Mouse (Mus musculus): ENCODE data around the gene Shisa5.

Shisa5 gene

DNA sequence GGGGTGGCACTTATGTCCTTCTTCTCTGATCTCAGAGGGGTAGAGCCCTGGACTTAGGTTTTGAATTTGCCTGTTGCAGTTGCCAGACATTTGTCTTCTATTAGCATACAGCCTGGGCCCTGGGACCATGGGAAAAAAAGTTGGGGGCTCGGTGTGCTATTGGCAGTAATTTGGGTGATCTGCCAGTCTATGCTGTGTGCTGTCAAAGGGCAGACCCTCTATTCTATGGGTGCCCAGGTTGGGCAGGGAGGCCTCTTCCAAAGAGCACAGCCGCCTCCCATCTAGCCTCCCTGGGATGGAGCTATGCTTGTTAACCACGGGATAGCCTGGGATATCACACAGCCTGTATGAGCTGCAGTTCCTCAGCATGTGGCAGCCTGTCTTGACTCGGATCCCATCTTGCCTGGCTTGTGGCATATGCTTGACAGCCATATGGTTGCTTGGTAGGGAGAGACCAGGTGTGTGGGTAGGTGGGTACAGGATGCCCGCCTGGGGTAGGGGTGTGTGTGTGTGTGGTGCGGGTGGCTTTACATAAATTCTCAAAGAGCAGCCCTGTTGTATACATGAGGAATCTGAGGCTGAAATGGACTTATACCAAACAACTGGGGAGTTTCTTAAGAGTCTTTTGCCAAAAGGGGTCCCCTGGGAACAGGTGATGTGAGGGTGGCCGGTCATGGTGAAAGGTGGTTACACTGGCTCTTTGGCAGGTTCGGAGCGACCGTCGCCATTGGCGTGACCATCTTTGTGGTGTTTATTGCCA is 17.1 kb downstream of the Shisa5 start:
- no peak for DNase-seq

DNA sequence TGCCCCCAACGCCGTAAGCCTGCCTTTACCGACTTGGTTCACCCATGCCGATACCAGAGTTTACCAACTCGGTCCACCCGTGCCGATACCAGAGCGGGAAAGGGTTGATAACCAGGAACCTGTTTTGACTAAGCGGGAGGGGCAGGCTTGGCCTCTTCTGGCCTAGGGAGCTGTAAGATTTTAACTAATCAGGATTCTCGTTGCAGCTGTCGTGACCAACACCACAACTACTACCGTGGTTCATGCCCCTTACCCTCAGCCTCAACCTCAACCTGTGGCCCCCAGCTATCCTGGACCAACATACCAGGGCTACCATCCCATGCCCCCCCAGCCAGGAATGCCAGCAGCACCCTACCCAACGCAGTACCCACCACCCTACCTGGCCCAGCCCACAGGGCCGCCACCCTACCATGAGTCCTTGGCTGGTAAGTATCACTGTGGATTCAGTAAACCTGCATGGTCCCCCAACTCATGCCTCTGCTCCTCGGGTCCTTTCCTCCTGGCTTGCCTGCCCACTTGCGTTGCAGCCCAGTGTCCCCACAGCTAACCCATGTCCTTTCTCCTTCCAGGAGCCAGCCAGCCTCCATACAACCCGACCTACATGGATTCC is 17.8 kb downstream of the Shisa5 start:
- DNase-seq, result no peak

DNA sequence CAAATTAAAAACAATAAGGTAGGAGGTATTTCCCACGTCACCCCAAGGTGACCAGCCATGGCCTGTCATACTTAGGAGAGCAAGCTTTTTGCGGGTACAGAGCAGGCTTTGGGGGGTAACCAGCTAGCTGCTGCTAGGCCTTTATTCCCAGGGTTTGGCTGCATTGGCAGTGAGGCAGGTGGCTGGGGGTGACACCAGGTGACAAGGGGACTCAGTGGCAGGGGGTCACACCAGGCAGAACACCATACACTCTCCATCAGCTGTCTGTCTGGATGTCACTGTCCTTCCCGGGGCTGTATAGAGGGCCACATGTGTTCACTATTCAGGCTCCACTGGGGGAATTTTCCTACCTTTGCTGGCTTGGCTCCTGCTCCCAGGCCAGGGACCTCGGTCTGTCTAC is 18.6 kb downstream of the Shisa5 start:
- DNase-seq, result no peak

DNA sequence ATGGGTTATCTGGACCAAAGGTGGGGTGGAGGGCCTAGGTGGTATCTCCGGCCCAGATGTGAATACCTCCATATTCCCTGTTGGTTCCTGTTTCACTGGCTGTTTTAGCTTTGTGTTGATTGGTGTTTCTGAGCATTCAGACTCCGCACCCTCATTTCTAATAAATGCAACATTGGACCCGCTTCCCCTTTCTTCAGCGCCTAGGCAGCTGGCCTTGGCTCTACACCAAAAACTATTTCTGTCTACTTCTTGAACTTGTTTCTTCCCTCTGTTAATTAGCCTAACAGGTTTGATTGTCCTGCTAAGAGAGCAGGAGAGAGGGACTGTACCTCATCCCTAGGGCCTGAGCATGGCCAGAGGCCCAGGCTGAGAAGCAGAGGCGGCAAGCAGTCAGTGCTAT is 19.2 kb downstream of the Shisa5 start:
- DNase-seq, result no peak

DNA sequence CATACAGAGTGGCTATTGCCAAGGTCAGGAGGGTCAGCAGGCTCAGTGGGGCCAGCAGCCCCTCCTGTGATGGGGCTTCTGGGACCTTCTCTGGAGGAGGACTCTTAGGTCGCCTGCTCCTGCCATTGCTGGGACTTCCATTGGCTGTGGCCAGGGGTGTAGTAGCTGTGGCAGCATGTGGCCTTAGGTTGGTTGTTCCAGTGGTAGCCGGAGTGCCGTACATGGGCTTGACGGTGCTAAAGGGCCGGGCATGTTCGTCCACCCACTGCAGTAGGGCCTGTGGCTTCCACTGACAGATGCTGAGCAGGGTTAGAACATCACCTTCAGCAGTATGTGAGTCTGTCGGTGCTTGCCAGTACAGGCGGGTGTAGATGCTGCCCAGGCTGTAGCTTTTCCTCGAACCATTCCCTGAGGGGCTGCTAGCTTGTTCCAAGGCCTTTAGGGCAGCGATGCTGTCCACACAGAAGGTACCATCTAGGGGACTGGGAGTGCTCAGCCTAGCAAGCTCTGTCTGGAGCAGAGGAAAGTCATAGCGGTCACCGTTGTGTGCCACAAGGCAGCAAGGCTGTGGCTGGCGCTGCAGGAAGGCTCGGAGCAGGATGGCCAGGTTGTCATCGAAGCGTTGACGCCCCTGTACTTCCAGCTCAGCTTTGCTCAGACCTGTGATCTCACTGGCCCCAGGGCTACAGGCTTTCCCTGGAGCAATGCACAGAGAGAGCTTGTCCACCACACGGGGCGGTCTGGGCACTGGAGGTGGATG is 19.8 kb downstream of the Shisa5 start:
- no peak for DNase-seq

DNA sequence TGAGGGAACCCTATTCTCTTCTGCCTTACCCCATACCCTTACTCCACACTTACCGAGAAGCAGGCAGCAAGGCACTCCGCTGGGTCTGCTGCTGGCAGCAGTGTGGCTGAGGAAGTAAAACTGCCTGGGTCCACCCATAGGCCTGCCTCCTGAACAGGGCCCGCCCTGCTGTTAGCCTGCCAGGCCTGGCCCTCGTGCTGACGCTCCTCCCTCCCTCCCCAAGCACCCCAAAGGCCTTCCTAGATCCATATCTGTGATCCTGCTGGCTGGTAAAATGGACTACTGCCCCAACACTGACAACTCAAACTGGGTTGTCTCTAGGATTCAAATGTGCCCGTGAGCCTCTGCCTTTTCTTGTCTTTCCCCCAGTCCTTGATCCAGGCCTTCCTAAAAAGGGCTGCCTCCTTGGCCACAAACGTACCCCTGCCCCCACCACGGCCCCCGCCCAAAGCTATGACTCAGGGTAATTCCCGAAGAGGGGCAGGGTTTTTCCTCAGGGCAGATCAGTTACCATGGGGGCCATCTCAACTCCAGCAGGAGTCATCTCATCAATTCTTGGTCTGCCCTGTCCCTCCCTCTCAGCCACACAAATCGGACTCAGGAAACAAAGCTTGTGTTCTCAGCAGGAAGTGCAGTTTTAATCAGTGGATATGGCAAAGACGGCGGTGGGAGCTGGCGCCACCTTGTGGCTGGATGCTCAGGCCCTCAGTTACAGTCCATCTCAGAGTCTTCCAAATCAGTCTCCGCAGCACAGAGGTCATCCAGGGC is 21.0 kb downstream of the Shisa5 start, which contains the start of gene Trex1:
TSS of gene Trex1 (minus strand) at position 599 of the 768 bp plus-strand sequence.
- DNase-seq, result peak; percentile 84

DNA sequence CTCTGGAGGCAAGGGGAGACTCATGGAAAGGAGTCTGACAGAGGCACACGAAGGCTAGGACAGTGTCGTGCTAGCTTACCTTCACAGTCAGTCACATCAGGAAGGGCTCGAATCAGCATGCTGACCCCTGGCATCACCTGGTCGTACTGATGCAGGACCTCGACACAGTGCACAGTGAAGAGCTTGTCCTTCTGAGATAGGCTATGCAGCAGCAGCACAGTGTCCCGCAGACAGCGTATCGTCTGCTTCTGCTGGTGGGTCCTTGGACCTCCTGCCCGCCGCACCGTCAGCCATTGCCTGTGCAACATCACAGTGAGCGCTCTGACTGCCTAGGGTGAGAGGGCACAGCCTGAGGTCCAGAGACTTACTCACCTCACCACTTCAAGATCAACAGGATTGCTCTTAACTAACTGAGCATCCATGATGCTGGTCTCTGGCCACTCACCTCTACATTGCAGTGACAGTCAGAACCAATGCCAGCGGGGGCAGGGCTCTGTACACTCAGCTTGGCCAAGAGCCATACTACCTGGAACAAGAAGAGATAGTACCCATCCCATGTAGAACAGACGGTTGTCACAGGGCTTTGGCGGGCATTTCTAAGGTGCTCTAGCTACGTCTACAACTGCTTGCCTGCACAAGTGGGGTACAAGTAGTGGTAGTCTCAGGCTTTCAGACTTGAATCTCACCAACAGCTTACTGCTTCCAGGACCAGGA is 22.0 kb downstream of the Shisa5 start:
- no peak for DNase-seq

DNA sequence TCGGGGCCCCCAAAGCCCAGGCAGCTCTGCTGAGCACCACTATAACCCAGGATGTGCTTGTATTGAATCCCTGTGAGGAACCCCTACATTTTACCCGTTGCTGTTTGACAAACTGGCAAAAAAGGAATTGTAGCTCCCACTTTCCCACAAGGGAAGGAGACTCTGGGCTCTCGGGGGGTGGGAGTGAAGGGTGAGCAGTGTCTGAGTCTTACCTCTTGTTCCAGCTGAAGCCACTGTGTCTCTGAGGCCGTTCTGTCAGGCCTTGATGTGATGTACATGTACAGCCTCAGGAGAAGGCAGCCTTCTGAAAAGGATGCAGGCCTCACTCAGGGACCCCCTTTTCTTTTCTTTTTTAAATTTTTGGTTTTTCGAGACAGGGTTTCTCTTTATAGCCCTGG is 22.5 kb downstream of the Shisa5 start:
- no peak for DNase-seq

DNA sequence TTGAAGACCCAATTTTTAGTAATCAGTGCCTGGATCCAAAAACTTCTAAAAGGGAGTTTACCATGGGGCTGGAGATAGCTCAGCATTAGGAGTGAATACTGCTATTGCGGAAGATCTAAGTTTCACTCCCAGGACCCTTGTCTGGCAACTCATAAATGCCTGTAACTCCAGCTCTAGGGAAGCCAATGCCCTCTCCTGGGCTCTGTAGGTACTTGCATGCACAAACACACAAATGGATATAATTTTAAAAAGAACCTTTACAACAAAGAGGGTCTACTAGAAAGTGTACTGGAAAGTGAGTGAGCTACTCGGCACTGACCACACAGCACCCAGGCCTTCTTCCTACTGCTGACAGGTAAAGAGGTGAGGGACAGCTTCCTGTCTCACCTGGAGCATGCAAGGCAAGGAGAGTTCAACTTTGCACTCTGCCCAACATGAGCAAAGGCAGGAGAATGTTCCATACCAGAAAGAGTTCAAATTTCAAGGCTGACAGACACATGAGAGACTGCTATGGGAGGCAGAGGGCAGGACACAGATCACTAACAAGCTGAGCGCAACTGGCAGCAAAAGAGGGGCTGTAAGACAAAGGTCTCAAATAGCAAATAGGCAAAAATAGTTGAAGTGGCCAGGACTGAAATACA is 29.9 kb downstream of the Shisa5 start:
- DNase-seq, result no peak

DNA sequence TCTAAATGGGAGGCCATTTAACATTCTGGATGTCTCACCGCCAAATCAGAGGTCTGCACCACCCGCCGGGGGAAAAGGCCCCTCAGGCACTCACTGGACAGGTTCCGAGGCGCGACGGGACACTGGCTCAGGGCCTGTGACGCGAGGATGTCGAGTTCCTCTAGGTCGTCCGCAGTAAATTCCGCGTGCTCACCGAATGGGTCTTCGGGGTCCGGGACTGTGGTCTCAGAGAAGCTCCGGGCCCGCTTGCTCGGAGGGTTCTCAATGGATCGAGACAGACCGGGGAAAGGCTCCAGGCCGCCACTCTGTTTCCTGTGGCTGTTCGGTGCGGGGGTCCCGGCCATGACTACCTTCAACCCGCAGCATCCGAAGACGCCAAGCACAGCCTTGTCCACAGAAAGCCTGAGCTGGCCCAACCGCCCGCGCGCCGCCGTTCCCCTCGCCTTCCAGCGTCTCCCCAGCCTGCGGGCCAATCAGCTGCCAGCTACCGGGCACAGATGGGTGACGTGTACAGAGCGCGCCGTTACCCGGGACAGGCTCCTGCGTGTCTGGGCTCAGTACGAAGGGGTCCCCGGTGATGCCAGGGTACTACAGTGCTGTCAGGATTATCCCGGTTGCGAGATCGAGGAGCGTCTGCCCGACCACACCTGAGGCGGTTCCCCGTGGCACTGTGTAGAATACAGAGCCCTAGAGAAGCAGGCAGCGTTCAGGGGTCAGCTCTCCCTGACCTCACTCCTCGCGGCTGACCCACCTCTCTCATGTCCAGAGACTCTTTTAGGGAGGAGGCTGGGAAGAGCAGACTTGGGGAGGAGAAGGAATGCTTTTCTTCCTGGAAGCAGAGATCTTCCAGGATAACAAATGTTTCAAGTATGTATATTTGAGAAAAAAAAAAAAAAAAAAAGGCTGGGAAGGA is 35.6 kb downstream of the Shisa5 start, which contains the start of gene Atrip:
TSS of gene Atrip (minus strand) at position 464 of the 913 bp plus-strand sequence.
- DNase-seq, result peak; percentile 87

DNA sequence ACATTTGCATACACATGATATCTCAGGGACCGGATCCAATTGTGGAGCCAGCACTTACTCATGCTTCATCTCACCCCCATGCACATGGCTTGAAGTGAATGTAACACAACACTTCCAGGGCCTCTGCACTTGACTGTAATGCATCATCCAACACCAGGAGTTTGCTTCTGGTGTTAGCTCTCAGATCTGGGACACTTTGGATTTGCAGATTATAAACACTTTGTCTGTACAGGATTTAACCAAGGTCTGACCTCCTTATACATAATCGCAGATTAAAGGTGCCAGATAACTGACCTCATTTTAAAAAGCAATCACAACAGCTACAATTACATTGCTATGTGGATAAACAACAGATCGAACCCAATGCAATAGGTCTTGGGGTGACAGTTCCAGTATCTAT is 42.2 kb downstream of the Shisa5 start:
- no peak for DNase-seq

DNA sequence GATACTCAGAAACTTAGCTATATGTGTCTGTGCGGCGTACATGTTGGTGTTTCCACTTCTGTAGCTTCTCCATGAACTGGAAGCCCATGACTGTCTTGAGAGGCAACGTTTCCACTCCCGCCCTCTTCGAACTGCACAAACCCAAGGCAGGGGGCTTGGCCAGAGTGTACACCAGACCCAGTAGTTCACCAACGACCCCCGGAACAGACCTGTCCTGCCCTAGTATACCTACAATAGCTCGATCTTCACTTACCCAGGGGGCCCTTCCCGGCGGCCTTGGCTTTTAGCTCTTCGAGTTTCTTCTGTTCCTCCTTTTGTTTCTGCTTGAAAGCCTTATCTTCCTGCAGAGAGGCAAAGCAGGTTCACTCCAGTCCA is 43.4 kb downstream of the Shisa5 start:
- DNase-seq, result no peak

DNA sequence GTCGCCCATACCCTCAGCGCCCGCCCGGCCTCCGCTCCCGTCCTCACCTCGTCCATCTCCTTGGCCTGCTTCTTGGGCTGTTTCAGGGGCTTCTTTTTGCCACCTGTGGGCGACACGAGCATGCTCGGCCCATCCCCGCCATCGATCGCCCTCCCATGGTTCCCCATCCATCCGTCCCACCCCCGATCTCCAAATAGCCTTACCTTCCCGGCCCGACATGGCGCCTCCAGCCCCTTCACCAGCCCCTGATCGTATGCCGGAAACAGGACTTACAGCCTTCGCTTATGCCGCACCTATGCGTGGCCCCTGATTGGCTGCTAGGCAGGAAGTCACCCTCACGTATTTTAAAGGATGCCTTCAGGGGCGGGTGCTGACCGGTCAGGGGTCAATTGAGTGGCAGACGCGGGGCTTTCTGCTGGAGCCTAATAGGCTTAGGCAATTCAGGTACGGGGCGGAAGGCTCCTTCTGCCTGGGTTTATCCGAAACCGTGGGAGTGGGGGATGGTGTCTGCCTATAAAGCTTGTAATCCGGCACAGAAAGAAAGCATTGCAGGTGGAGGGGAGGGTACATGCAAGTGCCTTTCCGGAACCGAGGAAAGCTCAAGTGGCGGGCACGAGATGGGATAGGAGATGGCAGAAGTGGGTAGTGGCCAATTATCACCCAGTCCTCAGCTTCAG is 43.9 kb downstream of the Shisa5 start, which contains the start of the genes Ccdc51 and Tma7:
TSS of gene Ccdc51 (plus strand) at position 370 of the 677 bp plus-strand sequence.
TSS of gene Tma7 (minus strand) at position 464 of the 677 bp plus-strand sequence.
- DNase-seq, result peak; percentile 78

DNA sequence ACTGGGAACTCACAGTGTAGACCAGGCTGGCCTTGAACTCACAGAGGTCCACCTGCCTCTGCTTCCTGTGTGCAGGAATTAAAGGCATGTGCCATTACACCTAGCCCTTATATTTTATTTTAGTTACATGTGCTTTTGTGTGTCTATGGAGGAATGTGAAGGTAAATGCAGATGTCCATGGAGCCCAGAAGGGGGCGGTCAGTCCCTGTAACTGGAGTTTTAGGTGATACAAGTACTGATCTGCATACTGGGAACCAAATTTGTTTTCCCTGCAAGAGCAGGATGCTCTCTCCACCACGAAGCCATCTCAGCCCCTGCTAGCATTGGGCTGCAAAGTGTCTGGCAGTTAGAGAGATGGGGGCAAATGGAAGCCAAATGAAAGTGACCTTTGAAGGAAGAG is 46.6 kb downstream of the Shisa5 start:
- no peak for DNase-seq

DNA sequence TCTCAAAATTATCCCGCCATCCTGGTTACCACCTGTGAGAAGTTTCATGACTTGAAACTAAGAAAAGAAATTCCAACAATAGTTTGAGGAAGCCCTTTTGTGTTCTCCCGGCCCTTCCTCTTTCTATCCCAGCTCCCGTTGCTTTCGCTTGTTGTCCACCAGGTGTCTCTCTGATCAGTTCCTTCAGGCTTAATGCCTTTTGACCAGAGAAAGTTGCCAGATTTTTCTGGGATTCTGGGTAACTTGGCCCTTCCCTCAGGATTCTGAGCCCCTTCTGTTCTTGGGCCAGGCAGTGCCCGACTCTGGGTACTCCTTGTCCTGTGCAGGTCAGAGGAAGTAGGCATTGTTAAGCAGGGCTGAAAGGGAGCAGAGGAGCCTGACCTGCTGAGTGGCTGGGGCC is 49.6 kb downstream of the Shisa5 start:
- no peak for DNase-seq

DNA sequence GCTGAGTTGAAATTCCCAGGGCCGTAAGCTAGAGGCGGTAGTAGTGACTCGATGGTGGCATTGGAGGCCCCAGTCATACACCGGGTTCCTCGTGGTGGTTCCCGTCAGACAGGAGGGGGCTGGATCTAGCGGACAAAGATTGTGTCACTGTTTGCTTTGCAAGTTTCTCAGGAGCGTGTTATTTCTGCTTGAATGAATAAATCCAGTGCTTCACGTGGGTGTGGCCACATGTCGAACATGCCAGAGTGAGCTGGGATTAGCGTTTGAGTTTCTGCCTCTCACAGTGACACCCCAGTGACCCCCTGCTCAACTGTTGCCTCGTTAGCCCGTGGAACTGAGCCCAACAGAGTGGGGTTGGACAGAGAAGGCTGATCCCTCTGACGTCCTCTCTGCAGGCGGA is 52.1 kb downstream of the Shisa5 start:
- DNase-seq, result no peak

DNA sequence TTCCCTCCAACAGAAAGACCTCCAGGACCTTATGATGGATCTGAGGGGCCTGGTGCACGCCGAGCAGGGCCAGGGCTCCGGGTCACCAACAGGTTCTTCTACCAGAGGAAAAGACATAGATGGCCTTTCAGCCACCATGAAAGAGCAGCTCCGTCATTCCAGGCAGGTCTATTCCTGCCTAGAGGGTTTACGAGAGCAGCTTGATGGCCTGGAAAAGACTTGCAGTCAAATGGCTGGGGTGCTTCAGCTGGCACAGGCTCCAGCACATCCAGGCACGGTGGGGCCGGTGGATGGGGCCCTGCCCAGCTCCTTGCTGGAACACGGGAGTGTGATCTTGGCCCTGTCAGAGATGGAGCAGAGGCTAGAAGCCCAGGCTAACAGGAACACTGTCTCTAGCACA is 53.4 kb downstream of the Shisa5 start:
- no peak for DNase-seq

DNA sequence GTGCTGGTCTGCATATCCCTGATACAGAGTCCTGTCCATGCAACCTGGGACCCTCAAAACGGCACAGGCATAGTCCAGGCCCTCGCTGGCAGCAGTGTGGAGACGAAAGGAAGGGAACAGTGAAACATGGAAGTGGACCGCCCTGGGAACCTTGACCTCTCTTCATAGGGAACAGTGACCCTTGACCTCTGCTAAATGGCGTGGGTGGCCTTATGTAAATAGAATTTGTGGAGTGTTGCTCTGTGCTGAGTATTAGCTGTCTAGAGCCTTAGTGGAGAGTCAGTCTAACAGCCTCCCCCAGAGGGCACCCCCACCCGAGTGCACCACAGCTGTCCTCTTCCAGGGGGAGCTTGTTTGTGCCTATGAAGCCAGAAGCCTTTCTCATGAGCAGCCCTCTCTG is 54.4 kb downstream of the Shisa5 start:
- no peak for DNase-seq

DNA sequence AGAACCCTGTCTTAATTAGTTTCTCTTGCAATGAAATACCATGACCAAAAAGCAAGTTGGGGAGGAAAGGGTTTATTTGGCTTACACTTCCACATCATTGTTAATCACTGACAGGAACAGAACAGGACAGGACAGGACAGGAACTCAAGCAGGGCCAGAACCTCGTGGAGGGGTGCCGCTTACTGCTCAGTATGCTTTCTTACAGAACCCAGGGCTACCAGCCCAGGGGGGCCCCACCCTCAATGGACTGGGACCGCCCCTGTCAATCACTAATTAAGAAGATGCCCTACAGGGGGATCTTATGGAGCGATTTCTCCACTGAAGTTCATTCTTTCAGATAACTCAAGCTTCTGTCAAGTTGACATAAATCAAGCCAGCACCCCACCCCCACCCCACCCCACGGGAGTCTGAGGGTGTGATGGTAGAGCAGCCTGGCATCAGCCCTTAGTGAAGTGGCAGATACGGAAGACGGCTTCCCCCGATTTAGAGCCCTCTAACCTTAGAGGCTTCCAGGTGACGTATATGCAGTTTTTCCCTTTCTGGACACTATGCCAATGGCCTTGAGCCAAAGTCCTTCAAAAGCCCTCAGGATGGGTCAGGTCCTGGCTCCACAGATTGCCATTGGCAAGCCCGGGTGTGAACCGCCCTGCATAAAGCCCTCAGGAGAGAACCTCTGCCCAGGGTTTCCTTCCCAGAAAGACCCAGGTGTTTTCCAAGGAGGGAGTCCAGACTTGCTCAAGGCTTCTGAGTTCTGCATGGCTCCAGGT is 55.6 kb downstream of the Shisa5 start:
- DNase-seq, result no peak
